Mouse (Mus musculus): ENCODE measurements around the gene Smarca2.

DNA sequence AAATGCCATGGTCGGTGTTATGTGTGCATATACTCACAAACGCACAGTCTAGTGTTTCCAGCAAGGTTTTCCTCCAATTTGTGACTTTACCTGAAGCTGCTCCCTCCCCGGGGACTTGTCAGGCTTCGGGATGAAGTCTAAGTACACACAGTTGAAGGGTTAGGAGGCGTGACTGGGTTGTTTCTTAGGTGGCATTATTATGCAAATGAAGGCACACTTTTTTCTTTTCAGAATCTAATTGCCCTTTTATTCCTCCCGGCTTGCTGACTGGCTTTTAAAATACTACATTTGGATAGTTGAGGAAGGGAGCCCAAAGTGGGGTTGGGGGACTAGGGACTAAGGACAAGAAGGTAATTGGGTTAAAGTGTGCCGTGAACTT lies 3.6 kb downstream of the Smarca2 start:
- TF ChIP-seq CTCF (IDR thresholded peaks at IDR 0.05; ENCODE audit: control insufficient read depth, insufficient read depth, insufficient read length) (no peak), MYOD1 (IDR thresholded peaks at IDR 0.05; ENCODE audit: control insufficient read depth, insufficient read length, low read depth) (no peak)
